Mouse (Mus musculus): ENCODE results near the gene Mfap1b.
"Not testable (repeated sequence)": the region's sequence is repeated elsewhere in the genome, so short reads cannot be mapped to it uniquely, and the experiment has no call there.

Mfap1b gene

GRCm38 (mm10) chr2:121474180-121474535 lies 291 bp upstream of the Mfap1b start:
- ATAC-seq (ENCODE audit: insufficient number of reproducible peaks, low FRiP score, low TSS enrichment), result no peak

DNA sequence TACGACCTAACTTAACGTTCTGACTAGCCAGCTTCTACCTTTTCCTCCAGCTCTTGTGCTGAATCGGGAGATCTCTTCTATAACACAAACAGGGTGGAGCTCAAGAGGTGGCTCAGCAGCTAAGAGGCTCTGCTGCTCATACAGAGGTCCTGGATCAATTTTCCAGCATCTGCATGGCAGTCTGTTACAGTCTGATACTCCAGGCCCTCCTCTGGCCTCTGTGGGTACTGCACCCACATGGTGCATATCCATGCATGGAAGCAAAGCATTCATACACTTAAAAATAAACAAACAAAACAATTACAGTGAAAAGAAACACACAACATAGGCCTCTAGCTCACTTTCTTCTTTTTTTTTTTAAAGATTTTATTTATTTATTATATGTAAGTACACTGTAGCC lies 1.1 kb downstream of the Mfap1b start:
- not testable (repeated sequence) for ATAC-seq (ENCODE audit: insufficient number of reproducible peaks, low FRiP score, low TSS enrichment)

- not testable (repeated sequence) for ATAC-seq (ENCODE audit: insufficient number of reproducible peaks, low FRiP score, low TSS enrichment)
Observed at GRCm38 (mm10) chr2:121468982-121469381, 4.9 kb downstream of the Mfap1b start.

DNA sequence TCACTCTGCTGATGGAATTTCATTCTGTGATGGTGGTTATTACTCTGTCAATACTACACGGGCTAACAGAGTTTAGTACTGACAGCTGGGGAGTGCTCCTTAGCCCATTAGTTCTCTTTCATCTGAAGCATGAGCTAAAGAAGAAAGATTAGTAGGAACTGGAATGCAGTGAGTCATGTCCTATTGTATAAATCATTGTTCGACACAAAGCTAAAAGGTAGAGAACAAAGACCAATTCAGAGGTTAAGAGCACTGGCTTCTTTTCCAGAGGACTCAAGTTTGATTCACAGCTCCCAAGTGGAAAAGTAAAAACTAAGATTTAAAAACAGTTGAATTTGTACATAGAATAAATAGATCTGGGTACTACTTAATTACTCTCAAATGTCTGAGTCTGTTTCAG lies 13.8 kb downstream of the Mfap1b start:
- ATAC-seq (ENCODE audit: insufficient number of reproducible peaks, low FRiP score, low TSS enrichment), result no peak

- ATAC-seq (ENCODE audit: insufficient number of reproducible peaks, low FRiP score, low TSS enrichment), result peak; percentile 88
Observed at GRCm38 (mm10) chr2:121456692-121457642, 16.9 kb downstream of the Mfap1b start, which contains the start of gene Serinc4. TSS of gene Serinc4 (minus strand) at chr2:121456781.

- ATAC-seq (ENCODE audit: insufficient number of reproducible peaks, low FRiP score, low TSS enrichment), result no peak
Observed at GRCm38 (mm10) chr2:121455534-121455933, 18.3 kb downstream of the Mfap1b start.

GRCm38 (mm10) chr2:121453917-121454316 lies 19.9 kb downstream of the Mfap1b start:
- no peak for ATAC-seq (ENCODE audit: insufficient number of reproducible peaks, low FRiP score, low TSS enrichment)

DNA sequence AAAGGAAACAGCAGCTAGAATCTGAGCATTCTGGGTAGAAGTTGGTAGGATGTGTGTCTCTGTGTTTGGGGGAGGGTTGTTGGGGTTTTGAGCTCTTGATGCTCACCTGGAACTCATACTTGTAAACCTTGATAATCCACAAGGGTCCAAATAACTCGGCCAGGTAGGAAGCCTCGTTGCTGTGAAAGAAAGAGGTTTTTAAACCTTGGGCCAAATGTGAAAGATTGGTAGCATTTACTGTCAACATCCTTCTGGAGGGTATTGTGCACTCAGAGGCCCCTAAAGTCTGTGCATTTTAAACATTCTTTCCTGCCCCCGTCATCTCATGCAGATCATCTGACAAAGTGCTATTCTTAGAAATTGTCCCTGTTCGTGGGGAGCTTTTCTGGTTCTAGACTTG lies 20.9 kb downstream of the Mfap1b start, which contains the start of gene Hypk:
TSS of gene Hypk (plus strand) at position 301 of the 400 bp plus-strand sequence.
- ATAC-seq (ENCODE audit: insufficient number of reproducible peaks, low FRiP score, low TSS enrichment), result no peak

GRCm38 (mm10) chr2:121452361-121452760 lies 21.5 kb downstream of the Mfap1b start:
- no peak for ATAC-seq (ENCODE audit: insufficient number of reproducible peaks, low FRiP score, low TSS enrichment)

DNA sequence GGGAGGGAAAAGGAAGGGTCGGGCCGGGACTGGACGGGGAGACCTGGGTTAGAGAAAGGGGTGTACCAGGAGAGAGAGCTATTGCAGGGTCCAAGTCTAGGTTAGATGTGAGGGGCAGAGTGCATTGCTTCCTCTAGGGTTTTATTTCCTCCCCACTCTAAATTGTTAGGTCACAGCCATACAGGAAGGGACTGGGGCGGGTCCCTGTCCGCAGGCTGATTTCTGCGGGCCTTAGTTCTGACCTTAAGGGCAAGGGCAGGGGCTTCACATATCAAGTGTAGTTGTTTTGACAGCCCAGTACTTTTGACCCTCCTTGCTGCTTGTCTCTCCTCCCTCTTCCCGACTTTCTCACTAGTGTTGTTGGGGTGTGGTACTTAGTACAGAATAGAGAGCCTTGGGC lies 23.8 kb downstream of the Mfap1b start:
- ATAC-seq (ENCODE audit: insufficient number of reproducible peaks, low FRiP score, low TSS enrichment), result no peak

DNA sequence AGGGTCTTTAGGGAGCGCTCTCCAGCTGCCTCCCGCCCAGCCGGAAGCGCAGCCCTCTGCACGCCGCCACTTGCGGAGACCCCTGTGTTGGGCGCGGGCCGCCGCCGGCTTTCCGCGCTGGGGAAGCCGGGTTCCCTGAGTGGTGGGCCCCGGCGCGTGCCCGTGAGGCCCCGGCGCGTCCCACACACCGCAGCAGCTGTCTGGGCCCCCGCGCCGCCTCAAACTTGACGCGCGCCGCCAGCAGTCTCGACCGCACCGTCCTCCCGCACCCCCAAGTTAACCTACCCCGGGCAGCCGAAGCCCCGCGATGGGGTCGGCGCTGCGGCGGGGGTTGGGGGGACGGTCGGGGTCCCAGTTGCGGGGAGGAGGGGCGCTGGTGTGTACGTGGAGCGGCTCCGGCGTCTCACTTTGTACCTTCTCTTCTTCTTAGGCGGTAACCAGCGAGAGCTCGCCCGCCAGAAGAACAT lies 24.3 kb downstream of the Mfap1b start:
- 0 out of 2 replicates have a peak, but pooled peaks have one; percentile 3 for ATAC-seq (ENCODE audit: insufficient number of reproducible peaks, low FRiP score, low TSS enrichment)

DNA sequence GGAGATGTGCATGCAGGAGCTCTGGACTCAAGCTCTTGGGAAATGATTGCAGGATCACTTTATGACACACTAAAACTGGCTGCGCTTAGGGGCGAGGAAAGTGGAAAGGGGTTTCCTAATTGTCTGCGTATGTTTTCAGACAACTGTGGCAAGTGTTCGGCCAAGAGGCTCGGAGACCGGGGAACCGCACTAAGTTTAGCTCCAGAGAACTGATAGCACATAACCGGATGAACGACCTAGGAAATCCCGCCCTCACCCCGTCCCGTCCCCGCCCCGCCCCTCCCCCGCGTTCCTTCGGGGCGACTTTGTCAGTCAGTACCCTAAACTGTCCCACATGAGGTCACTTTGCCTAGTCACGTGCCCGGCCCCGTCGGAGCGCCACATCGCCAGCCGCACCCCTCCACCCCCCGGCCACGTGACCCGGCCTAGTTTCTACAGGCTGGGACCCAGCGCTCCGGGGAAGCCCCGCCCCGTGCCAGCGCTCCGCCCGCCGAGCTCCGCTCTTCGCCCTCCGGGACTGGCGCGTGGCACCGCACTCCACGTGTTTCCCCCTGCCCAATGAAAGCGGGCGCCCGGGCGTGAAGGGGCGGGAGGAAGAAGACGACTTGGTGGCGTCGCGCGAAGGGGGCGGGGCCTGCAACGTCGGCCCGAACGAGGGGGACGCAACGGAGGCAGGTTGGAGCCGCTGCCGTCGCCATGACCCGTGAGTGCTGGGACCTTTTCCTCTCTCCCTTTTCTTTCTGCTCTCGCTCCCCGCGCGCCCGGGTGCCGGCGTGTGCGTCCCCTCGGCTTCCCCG lies 24.9 kb downstream of the Mfap1b start, which contains the start of gene Serf2:
TSS of gene Serf2 (plus strand) at position 457 of the 797 bp plus-strand sequence.
- peak; percentile 95 for ATAC-seq (ENCODE audit: insufficient number of reproducible peaks, low FRiP score, low TSS enrichment)

- no peak for ATAC-seq (ENCODE audit: insufficient number of reproducible peaks, low FRiP score, low TSS enrichment)
Observed at GRCm38 (mm10) chr2:121448136-121448535, 25.7 kb downstream of the Mfap1b start.

DNA sequence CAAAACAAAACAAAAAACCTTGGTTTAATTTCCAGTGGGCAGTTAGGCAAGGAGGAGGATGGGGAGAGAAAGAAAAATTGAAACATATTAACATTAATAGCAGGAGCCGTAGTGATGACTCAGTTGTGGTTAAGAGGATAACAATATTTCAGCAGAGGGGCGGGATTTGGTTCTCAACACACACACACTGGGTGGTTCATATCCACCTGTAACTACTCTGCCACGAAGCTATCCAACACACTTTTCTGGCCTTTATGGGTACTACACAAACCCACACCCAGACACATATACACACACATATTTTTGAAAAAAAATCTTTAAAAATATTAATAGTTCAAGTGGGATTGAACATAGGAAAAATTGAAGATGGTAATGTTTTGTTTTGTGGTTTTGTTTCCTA lies 26.9 kb downstream of the Mfap1b start:
- ATAC-seq (ENCODE audit: insufficient number of reproducible peaks, low FRiP score, low TSS enrichment), result no peak

GRCm38 (mm10) chr2:121446506-121446905 lies 27.4 kb downstream of the Mfap1b start:
- no peak for ATAC-seq (ENCODE audit: insufficient number of reproducible peaks, low FRiP score, low TSS enrichment)

DNA sequence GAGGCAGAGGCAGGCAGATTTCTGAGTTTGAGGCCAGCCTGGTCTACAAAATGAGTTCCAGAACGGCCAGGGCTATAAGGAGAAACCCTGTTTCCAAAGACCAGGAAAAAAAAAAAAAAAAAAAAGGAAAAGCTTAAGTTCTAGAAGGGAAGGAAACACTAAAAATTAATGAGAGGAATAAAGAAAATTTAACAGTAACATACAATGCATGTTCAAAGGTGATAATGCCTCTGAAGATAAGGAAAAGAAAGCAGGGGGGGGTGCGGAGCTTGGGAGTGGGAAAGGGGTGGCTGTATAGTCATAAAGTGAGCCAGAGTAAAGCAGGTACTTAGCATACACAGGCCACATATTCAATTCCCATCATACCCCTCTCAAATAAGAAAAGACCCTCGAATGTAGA lies 28.8 kb downstream of the Mfap1b start:
- ATAC-seq (ENCODE audit: insufficient number of reproducible peaks, low FRiP score, low TSS enrichment), result no peak

- ATAC-seq (ENCODE audit: insufficient number of reproducible peaks, low FRiP score, low TSS enrichment), result no peak
Observed at GRCm38 (mm10) chr2:121444178-121444577, 29.7 kb downstream of the Mfap1b start, which contains the start of gene Ell3. TSS of gene Ell3 (minus strand) at chr2:121444278.

- no peak for ATAC-seq (ENCODE audit: insufficient number of reproducible peaks, low FRiP score, low TSS enrichment)
Observed at GRCm38 (mm10) chr2:121443068-121443349, 30.9 kb downstream of the Mfap1b start.

DNA sequence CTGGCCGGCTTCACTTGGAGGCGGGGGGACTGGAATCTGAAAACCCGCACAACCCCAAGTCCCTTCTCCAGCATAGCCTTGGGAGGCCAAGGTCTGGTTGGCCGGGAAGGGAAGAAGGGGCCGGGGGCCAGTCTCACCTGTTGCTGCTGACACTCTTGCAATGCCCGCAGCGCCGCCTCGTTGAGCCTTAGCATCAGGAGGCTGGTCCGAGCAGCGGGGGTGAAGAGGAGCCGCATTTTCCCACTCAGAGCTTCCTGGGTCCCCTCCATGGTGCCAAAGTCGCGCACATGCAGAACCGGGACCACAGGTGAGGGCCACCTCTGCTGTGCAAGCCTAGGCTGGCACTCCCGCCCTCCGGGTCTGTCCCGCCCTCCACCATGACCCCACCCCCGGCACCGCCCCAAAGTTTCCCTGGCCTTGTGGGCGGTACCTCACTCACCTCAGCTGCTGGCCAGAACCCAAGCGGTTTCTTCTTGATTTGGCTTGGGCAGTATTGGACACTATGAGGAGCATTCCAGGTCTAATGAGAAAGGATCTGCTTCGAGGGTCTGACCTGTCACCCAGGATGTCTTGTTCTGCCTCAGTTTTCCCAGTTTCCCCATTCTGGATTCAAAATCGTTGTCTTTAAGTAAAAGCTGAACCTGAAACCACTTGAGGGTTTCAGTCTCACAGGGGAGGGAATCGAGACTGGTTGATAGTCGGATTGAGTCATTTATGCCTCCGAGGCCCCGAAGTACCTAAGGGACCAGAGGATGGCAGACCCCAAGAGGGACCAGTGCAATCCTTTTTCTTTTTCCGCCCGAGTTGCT lies 31.4 kb downstream of the Mfap1b start:
- peak; percentile 40; the same call in 1 of the 2 replicates for ATAC-seq (ENCODE audit: insufficient number of reproducible peaks, low FRiP score, low TSS enrichment)

DNA sequence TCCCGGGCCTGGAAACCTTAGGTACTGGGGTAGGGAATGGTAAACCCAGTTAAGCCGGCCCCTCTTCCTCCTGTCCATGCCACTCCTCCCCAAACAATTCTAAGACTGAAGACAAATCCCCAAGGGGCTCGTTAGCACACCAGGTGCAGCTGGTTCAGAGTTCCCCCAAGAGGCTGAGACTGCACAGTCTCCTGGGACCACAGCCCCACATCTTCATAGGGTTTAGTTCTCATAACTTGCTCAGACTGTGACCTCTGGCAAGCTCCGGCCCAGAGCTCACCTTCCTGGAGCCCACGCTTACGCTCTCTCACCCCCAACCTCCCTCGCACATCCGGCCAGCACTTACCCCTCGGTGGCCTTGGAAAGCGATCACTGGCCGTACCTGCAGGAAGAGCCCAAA lies 32.1 kb downstream of the Mfap1b start:
- ATAC-seq (ENCODE audit: insufficient number of reproducible peaks, low FRiP score, low TSS enrichment), result no peak

All from cerebellum, adult (tissue).